Mouse (Mus musculus) liver, adult 2 months (tissue): ENCODE data around the gene Kcnmb4.

Experiments used
- CTCF ChIP-seq: fragments of 200-500 bp; IDR thresholded peaks from 2 replicates; pipeline ENCODE4 v1.5.1; 2011; ENCODE audit warnings: low read depth, low read length, control low read depth
- POLR2A ChIP-seq: fragments of 200-500 bp; IDR thresholded peaks from 2 replicates; pipeline ENCODE4 v1.6.1; 2011; ENCODE audit warnings: low read length, control low read depth; ENCODE audit not compliant: insufficient read depth; ENCODE audit errors: extremely low read depth

DNA sequence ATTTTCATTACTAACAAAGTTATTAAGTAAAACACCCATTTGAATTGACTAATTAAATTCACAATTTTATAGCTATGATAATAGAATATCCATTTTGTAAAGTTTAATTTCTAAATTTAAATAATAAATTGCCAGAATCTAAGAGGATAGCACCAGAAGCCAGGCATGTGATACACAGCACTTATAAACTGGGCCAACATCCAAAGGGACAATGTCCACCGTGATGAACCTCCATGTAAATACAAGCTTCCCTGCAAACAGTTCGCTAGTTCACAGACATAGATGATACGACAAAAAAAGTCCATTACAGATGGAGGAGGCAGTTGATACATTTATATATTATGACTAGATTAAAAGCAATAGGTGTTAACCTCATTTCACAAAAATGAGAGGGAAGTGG is 19.1 kb upstream of the Kcnmb4 start:
- TF ChIP-seq CTCF: no peak
- TF ChIP-seq POLR2A: no peak
